In the genomic region with DNA sequence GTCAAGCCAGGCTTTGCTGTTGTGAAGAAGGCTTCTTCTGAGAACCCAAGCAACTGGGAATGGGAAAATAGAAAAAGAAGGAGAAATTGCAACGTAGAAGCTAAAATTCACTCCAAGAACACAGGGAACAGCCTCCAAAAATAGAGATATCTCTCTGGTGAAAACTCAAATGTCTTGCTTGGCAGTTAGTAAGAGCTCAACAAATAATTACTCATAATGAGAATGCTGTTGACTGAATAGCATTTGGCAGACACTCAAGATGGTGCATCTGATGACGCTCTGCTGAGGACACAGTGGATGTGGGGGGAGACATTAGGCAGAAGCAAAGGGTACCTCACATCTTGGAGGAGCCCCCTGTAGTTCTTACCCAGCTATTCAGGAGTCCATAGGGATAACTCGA, we compare ENCODE assay signal across 31 mouse cellular contexts. TPM values are rescaled to one million over a fixed set of nuclear protein-coding genes. Genes with fewer than 3 reads are reported as not detected.
DNase-seq lines count a peak whose midpoint lies in the region; ATAC-seq and TF ChIP-seq lines count a peak whose summit lies in the region.
"Had no signal": no experiment of that assay in that cellular context is flagged by ENCODE, and none has a peak within 500 bp of the region (broad histone marks: within the 10 kb centered on the region; RNA-seq: fewer than 3 reads in every experiment).

No protein-coding gene starts in this region.

- H3K4me1 ChIP-seq in midbrain, postnatal 0 days (ENCODE audit: insufficient read depth, low read length): no peaks in the 10 kb centered on the region
- H3K4me1 ChIP-seq: hindbrain, embryonic 12.5 days; hindbrain, embryonic 15.5 days had no signal

- H3K9ac ChIP-seq in midbrain, postnatal 0 days (replicated peaks; ENCODE audit: low read length, poor library complexity, severe bottlenecking): no peak overlapping the region
- H3K9ac ChIP-seq: embryonic facial prominence, embryonic 12.5 days; embryonic facial prominence, embryonic 15.5 days; forebrain, postnatal 0 days; hindbrain, embryonic 12.5 days; hindbrain, embryonic 15.5 days had no signal

- TF ChIP-seq CTCF in layer of hippocampus, adult 2 months (conservative IDR thresholded peaks at IDR 0.05): no peak
- no peak for TF ChIP-seq CTCF in brain, embryonic 14.5 days (IDR thresholded peaks at IDR 0.05; ENCODE audit: borderline replicate concordance, extremely low read depth, insufficient read depth, insufficient read length)
- no peak for TF ChIP-seq CTCF in midbrain, postnatal 0 days (IDR thresholded peaks at IDR 0.05)

- H3K27me3 ChIP-seq in midbrain, postnatal 0 days (ENCODE audit: insufficient read depth, low read length): no peaks in the 10 kb centered on the region
- H3K27me3 ChIP-seq: embryonic facial prominence, embryonic 12.5 days; embryonic facial prominence, embryonic 15.5 days; hindbrain, embryonic 12.5 days; hindbrain, embryonic 15.5 days had no signal

- peak in 1 of 2 experiments; percentile 41 for DNase-seq in layer of hippocampus, adult 2 months (ENCODE audit: low spot score in 2 of 2)
- no peak for DNase-seq in layer of hippocampus, postnatal 14 days (ENCODE audit: low spot score in 2 of 2)
- DNase-seq in right cerebral cortex, adult 2 months (ENCODE audit: low spot score in 2 of 2): peak; percentile 17 to 20
- no peak for DNase-seq in right cerebral cortex, adult 18-20 months
- peak; percentile 8 for DNase-seq in brain, embryonic 14.5 days (ENCODE audit: low read depth)
- no peak for DNase-seq in midbrain, postnatal 0 days (ENCODE audit: low spot score)
- DNase-seq: adrenal gland, adult 8-10 months; adrenal gland, postnatal 25 days; cerebellum, adult 11 months; cerebellum, adult 2 months; cerebellum, adult 9-11 months; cerebellum, postnatal 25 days; forebrain, postnatal 0 days; gastrocnemius, postnatal 10 days; gastrocnemius, postnatal 36 days; heart, adult 2 months had no signal

- no peaks in the 10 kb centered on the region for H3K36me3 ChIP-seq in midbrain, postnatal 0 days (ENCODE audit: insufficient read depth, low read length)
- H3K36me3 ChIP-seq: embryonic facial prominence, embryonic 12.5 days; embryonic facial prominence, embryonic 15.5 days; heart, embryonic 10.5 days; hindbrain, embryonic 12.5 days; hindbrain, embryonic 15.5 days had no signal

- no peak overlapping the region for H3K4me3 ChIP-seq in layer of hippocampus, adult 2 months
- no peak overlapping the region for H3K4me3 ChIP-seq in midbrain, postnatal 0 days (ENCODE audit: low read depth, low read length)
- H3K4me3 ChIP-seq: embryonic facial prominence, embryonic 12.5 days; embryonic facial prominence, embryonic 15.5 days; heart, adult 2 months; heart, embryonic 10.5 days; hindbrain, embryonic 12.5 days; hindbrain, embryonic 15.5 days had no signal

- no peaks in the 10 kb centered on the region for H3K9me3 ChIP-seq in midbrain, postnatal 0 days (ENCODE audit: low read length)
- H3K9me3 ChIP-seq: embryonic facial prominence, embryonic 12.5 days; embryonic facial prominence, embryonic 15.5 days; heart, embryonic 10.5 days; hindbrain, embryonic 12.5 days; hindbrain, embryonic 15.5 days had no signal

- ATAC-seq in midbrain, postnatal 0 days (ENCODE audit: low FRiP score): no peak
- ATAC-seq: activated CD4-positive, CD25-positive, alpha-beta regulatory T cell, adult 4 months; CD4-positive, CD25-positive, alpha-beta regulatory T cell, adult 4 months; forebrain, embryonic 14.5 days; forebrain, postnatal 0 days had no signal

- H3K27ac ChIP-seq in layer of hippocampus, adult 2 months: peak overlapping the region; percentile 70
- H3K27ac ChIP-seq in midbrain, postnatal 0 days (ENCODE audit: low read depth, low read length): no peak overlapping the region
- H3K27ac ChIP-seq: embryonic facial prominence, embryonic 12.5 days; embryonic facial prominence, embryonic 15.5 days; heart, adult 2 months; heart, embryonic 10.5 days; hindbrain, embryonic 12.5 days; hindbrain, embryonic 15.5 days had no signal

- 84% methylated on average over 3 of the region's 3 CpGs for WGBS in midbrain, postnatal 0 days

- no peak overlapping the region for H3K4me2 ChIP-seq in midbrain, postnatal 0 days (ENCODE audit: low read depth, low read length, poor library complexity, severe bottlenecking)
- H3K4me2 ChIP-seq: embryonic facial prominence, embryonic 12.5 days; embryonic facial prominence, embryonic 15.5 days; hindbrain, embryonic 12.5 days; hindbrain, embryonic 15.5 days had no signal

- TF ChIP-seq POLR2A in brain, embryonic 14.5 days (IDR thresholded peaks at IDR 0.05; ENCODE audit: borderline replicate concordance, extremely low read depth, insufficient read depth, insufficient read length, poor library complexity, severe bottlenecking): no peak

RNA-seq across cellular contexts. Expression of gene Aox2, which starts 10.0 kb away (rescaled TPM):
- not detected for total RNA-seq in layer of hippocampus, adult 2 months (2021)
- total RNA-seq in layer of hippocampus, postnatal 14 days (2021): not detected
- polyA plus RNA-seq in brain, embryonic 14.5 days (2012; rRNA removed): 0.01 and 0.04 TPM in 2 replicates
- 0.16 TPM in 1 of 2 replicates, not detected in the other for total RNA-seq in midbrain, postnatal 0 days (2014; rRNA removed)
- 0.05 TPM in 1 of 2 replicates, not detected in the other for polyA plus RNA-seq in midbrain, postnatal 0 days (2015; fragmentation: Nextera tagmentation; extraction: Ambion mirVana)
- total RNA-seq: granulocyte monocyte progenitor cell, adult 5-6 weeks; heart, adult 2 months; heart, postnatal 25 days; hematopoietic stem cell, adult 5-6 weeks had no signal
- polyA plus RNA-seq: C2C12; forebrain, embryonic 11.5 days; forebrain, embryonic 14.5 days; forebrain, postnatal 0 days; heart, adult 2 months; heart, embryonic 14.5 days; heart, postnatal 0 days had no signal

Comparison
In these comparisons a context has a peak if more than half of its experiments do, and no peak if none do; other contexts are left out.
1. DNase-seq: peak in right cerebral cortex, adult 2 months (2 of 2) and brain, embryonic 14.5 days (single experiment); none in layer of hippocampus, postnatal 14 days (0 of 2), right cerebral cortex, adult 18-20 months (single experiment) and midbrain, postnatal 0 days (single experiment).